Mouse (Mus musculus): ENCODE results near the gene Angel2. TPM values are rescaled to one million over a fixed set of nuclear protein-coding genes. Genes with fewer than 3 reads are reported as not detected.

Angel2 gene
- total and polyA plus RNA-seq, 2 experiments = 11.7 to 20.4 TPM

DNA sequence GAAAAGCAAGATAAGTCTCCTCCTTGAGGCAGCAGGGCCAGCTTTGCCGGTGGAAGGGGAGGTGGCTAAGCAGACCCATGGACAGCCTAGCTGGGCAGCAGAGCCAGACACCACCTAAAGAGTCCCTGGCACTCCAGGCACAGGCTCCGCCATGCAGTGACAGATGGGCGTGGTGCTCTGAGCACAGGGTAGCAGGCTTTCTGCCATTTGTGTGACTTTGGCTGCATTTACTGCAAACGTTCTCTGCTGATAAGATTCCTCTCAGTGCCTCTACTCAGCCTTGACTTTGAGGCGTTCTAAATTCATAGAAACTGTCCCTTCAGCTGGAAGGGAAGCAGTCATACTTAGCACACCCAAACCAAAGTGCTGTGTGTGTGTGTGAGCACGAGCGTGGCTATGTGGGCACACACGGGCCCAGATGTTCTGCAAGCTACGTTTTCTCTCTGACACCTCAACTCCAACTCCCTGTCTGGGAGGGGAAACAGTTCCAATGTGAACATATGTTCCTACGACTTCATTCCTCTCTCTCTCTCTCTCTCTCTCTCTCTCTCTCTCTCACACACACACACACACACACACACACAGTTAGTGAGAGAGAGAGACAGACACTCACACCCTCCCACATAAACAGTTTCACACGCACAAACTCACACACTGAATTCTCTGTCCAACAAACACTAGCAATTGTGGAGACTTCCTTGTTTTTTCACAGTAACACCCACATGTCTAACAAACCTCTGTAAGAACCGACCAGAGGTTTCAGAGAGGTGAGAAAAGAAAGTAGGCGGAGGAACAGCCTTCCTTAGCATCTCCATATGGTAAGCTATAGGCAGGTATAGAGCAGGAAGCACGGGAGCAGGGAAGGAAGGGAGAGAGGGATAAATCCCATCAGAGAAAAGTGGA, 47.0 kb downstream of the Angel2 start:
- H3K4me3 ChIP-seq (ENCODE audit: insufficient read depth, low read depth, low read length) = no peak overlapping the region
- no peak overlapping the region for H3K27ac ChIP-seq (replicated peaks; ENCODE audit: insufficient read depth, low read depth, low read length)
- no peaks in the 10 kb centered on the region for H3K36me3 ChIP-seq (ENCODE audit: control insufficient read depth, insufficient read depth, low read length)
- DNase-seq (ENCODE audit: extremely low read depth, low read depth, low spot score) = no peak
- H3K27me3 ChIP-seq (ENCODE audit: control insufficient read depth, insufficient read depth, low read length) = peaks cover 1% of the 10 kb centered on the region; the same call in 1 of the 2 replicates
- no peak overlapping the region for H3K9ac ChIP-seq (ENCODE audit: low read depth, low read length)
- WGBS = 78% methylated on average over 14 of the region's 14 CpGs
- no peaks in the 10 kb centered on the region for H3K79me2 ChIP-seq (ENCODE audit: control insufficient read depth, insufficient read depth, low read length)
- TF ChIP-seq CTCF (IDR thresholded peaks at IDR 0.05; ENCODE audit: low read depth, low read length) (no peak), POLR2A (IDR thresholded peaks at IDR 0.05; ENCODE audit: extremely low read depth, insufficient read depth, low read length) (no peak)
- H3K4me1 ChIP-seq (ENCODE audit: control insufficient read depth, insufficient read depth, low read length) = no peaks in the 10 kb centered on the region

DNA sequence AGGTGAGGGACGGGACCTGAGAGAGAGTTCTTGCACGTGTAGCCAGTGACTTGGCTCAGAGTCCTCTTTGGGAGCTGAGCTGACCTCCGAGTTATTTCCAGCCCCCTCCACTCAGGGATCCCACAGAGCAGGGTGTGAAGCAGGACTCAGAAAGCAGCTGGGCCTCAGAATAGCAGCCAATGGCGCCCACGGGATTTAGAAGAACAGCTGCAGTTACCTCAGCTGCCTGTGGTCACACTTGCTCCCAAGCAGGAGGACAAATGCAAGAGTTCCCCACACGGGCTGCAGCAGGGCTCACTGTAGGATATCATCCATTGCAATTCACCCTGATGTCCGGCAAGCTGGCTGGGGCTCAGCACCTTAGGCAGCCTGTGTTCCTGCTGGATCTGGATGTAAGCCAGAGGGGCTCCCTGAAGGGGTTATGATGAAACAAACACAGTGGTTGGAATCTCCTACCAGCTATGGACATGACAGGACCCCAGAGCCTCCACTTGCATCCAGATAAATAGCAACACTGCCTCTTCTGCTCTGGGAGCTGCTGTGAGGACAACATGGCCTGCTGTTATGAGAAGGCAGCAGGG, 47.8 kb downstream of the Angel2 start:
- no peak for DNase-seq (ENCODE audit: extremely low read depth, low read depth, low spot score)
- Histone ChIP-seq H3K36me3 (ENCODE audit: control insufficient read depth, insufficient read depth, low read length) (no peaks in the 10 kb centered on the region), H3K27me3 (ENCODE audit: control insufficient read depth, insufficient read depth, low read length) (peaks cover 3% of the 10 kb centered on the region; the same call in 1 of the 2 replicates), H3K79me2 (ENCODE audit: control insufficient read depth, insufficient read depth, low read length) (no peaks in the 10 kb centered on the region), H3K27ac (replicated peaks; ENCODE audit: insufficient read depth, low read depth, low read length) (no peak overlapping the region), H3K4me1 (ENCODE audit: control insufficient read depth, insufficient read depth, low read length) (no peaks in the 10 kb centered on the region), H3K4me3 (ENCODE audit: insufficient read depth, low read depth, low read length) (no peak overlapping the region), H3K9ac (ENCODE audit: low read depth, low read length) (no peak overlapping the region)
- no peak for TF ChIP-seq CTCF (IDR thresholded peaks at IDR 0.05; ENCODE audit: low read depth, low read length)
- TF ChIP-seq POLR2A (IDR thresholded peaks at IDR 0.05; ENCODE audit: extremely low read depth, insufficient read depth, low read length) = no peak
- 77% methylated on average over 7 of the region's 7 CpGs for WGBS

DNA sequence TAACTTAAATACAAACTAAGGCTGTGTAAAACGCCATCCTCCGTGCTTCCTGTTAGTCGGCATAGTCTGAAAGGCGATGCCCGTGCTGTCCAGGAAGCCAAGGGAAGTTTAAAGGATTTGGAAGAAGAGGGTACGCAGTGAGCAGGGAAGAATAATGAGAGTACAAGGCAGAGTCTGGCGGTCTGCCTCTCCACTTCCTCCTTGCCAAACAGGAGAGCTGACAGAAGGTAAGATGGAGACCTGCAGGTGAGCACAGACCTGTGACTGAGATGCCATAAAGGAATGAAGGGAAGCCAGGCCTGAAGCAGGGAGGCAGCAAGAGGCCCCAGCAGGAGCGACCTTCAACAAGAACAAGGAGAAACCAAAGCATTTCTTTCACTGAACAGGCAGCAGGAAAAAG, 49.3 kb downstream of the Angel2 start:
- Histone ChIP-seq H3K27me3 (ENCODE audit: control insufficient read depth, insufficient read depth, low read length) (peaks cover 11% of the 10 kb centered on the region), H3K4me3 (ENCODE audit: insufficient read depth, low read depth, low read length) (no peak overlapping the region), H3K4me1 (ENCODE audit: control insufficient read depth, insufficient read depth, low read length) (no peaks in the 10 kb centered on the region), H3K27ac (replicated peaks; ENCODE audit: insufficient read depth, low read depth, low read length) (no peak overlapping the region), H3K9ac (ENCODE audit: low read depth, low read length) (no peak overlapping the region), H3K36me3 (ENCODE audit: control insufficient read depth, insufficient read depth, low read length) (no peaks in the 10 kb centered on the region), H3K79me2 (ENCODE audit: control insufficient read depth, insufficient read depth, low read length) (no peaks in the 10 kb centered on the region)
- WGBS = 89% methylated on average over 8 of the region's 8 CpGs
- no peak for TF ChIP-seq CTCF (IDR thresholded peaks at IDR 0.05; ENCODE audit: low read depth, low read length)
- no peak for TF ChIP-seq POLR2A (IDR thresholded peaks at IDR 0.05; ENCODE audit: extremely low read depth, insufficient read depth, low read length)
- no peak for DNase-seq (ENCODE audit: extremely low read depth, low read depth, low spot score)

DNA sequence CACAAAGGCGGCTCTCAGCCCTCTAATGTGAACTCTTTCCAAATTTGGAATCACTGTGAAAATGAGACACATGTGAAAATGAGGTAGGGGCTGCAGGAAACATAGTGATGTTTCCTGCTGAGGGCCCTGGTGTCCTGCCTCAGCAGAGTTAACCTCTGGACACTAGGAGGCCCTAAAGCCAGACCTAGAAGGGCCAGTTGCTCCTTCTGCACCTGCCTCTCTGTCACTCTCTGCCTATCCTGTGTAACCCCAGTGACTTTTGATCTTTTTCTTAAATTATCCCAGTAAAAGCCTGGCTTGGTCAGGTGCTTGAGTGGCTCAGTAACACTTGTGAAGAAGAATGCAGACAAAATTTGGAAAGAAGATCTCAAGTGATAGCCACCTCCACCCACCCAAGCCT, 49.9 kb downstream of the Angel2 start:
- peaks cover 11% of the 10 kb centered on the region for H3K27me3 ChIP-seq (ENCODE audit: control insufficient read depth, insufficient read depth, low read length)

DNA sequence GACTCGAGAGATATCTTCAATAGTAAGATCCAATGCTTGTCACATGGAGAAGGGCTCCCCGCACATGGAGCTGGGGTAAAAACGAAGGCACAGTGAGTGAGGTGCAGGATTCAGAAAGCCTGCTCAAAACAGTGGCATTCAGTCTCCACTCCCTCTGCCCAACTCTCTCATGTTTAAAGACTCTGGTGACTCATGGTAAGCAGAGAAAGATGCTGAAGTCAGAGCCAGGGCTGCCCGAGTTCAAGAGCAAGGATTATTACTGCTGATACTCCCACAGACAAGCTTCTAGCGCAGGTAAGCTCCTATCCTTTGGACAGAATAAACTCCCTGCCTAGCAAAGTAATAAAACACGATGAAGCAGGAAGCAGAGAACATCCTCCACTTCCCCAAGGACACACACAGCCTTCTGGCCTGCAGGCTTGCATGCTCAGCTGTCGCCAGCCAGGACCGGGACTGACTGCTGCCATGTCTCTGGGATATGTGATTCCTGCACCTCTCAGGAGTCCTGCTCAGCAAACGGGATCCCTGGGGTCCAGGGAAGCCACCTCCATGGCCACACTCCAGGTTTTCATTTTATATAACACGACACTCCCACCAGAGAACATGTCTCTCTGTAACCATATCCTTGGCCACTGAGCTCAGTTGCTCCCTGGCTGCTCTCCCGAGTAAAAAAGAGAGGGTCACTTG, 52.1 kb downstream of the Angel2 start:
- WGBS = 62% methylated on average over 11 of the region's 11 CpGs
- H3K27me3 ChIP-seq (ENCODE audit: control insufficient read depth, insufficient read depth, low read length) = peaks cover 11% of the 10 kb centered on the region
- DNase-seq (ENCODE audit: extremely low read depth, low read depth, low spot score) = no peak

More for the DNA sequence above, 49.9 kb downstream of the Angel2 start:
- TF ChIP-seq CTCF (IDR thresholded peaks at IDR 0.05; ENCODE audit: low read depth, low read length) (no peak), POLR2A (IDR thresholded peaks at IDR 0.05; ENCODE audit: extremely low read depth, insufficient read depth, low read length) (no peak)
- no peaks in the 10 kb centered on the region for H3K79me2 ChIP-seq (ENCODE audit: control insufficient read depth, insufficient read depth, low read length)
- no peaks in the 10 kb centered on the region for H3K4me1 ChIP-seq (ENCODE audit: control insufficient read depth, insufficient read depth, low read length)
- no peak overlapping the region for H3K9ac ChIP-seq (ENCODE audit: low read depth, low read length)
- WGBS = 93% methylated on average over 1 of the region's 1 CpGs
- no peaks in the 10 kb centered on the region for H3K36me3 ChIP-seq (ENCODE audit: control insufficient read depth, insufficient read depth, low read length)
- H3K4me3 ChIP-seq (ENCODE audit: insufficient read depth, low read depth, low read length) = no peak overlapping the region
- no peak overlapping the region for H3K27ac ChIP-seq (replicated peaks; ENCODE audit: insufficient read depth, low read depth, low read length)
- DNase-seq (ENCODE audit: extremely low read depth, low read depth, low spot score) = no peak

More for the DNA sequence above, 52.1 kb downstream of the Angel2 start:
- Histone ChIP-seq H3K27ac (replicated peaks; ENCODE audit: insufficient read depth, low read depth, low read length) (no peak overlapping the region), H3K36me3 (ENCODE audit: control insufficient read depth, insufficient read depth, low read length) (no peaks in the 10 kb centered on the region), H3K79me2 (ENCODE audit: control insufficient read depth, insufficient read depth, low read length) (no peaks in the 10 kb centered on the region), H3K4me3 (ENCODE audit: insufficient read depth, low read depth, low read length) (no peak overlapping the region), H3K9ac (ENCODE audit: low read depth, low read length) (no peak overlapping the region), H3K4me1 (ENCODE audit: control insufficient read depth, insufficient read depth, low read length) (no peaks in the 10 kb centered on the region)
- TF ChIP-seq POLR2A (IDR thresholded peaks at IDR 0.05; ENCODE audit: extremely low read depth, insufficient read depth, low read length) (no peak), CTCF (IDR thresholded peaks at IDR 0.05; ENCODE audit: low read depth, low read length) (no peak)
